Mouse (Mus musculus): ENCODE data around the gene Atp6v0b. TPM values are rescaled to one million over a fixed set of nuclear protein-coding genes. Genes with fewer than 3 reads are reported as not detected.

Atp6v0b gene
- total RNA-seq, 2 experiments from 2014 or later = 429 to 448 TPM

GRCm38 (mm10) chr4:117841566-117841965 lies 45.6 kb downstream of the Atp6v0b start:
- DNase-seq (ENCODE audit: extremely low spot score in 1 of 2, low spot score in 1 of 2) = no peak

GRCm38 (mm10) chr4:117840821-117841220 lies 46.3 kb downstream of the Atp6v0b start:
- no peak for DNase-seq (ENCODE audit: extremely low spot score in 1 of 2, low spot score in 1 of 2)

- DNase-seq (ENCODE audit: extremely low spot score in 1 of 2, low spot score in 1 of 2) = no peak
Measured at GRCm38 (mm10) chr4:117839366-117839765, 47.8 kb downstream of the Atp6v0b start.

GRCm38 (mm10) chr4:117837271-117837670 lies 49.9 kb downstream of the Atp6v0b start:
- DNase-seq (ENCODE audit: extremely low spot score in 1 of 2, low spot score in 1 of 2) = no peak

GRCm38 (mm10) chr4:117836204-117836767 lies 50.8 kb downstream of the Atp6v0b start:
- peak; percentile 86 to 89 for DNase-seq (ENCODE audit: extremely low spot score in 1 of 2, low spot score in 1 of 2)

- DNase-seq (ENCODE audit: extremely low spot score in 1 of 2, low spot score in 1 of 2) = peak; percentile 40 to 59
Measured at GRCm38 (mm10) chr4:117835531-117836111, 51.5 kb downstream of the Atp6v0b start.

- DNase-seq (ENCODE audit: extremely low spot score in 1 of 2, low spot score in 1 of 2) = peak; percentile 42 to 43
Measured at GRCm38 (mm10) chr4:117834845-117835530, 52.1 kb downstream of the Atp6v0b start.

- no peak for DNase-seq (ENCODE audit: extremely low spot score in 1 of 2, low spot score in 1 of 2)
Measured at GRCm38 (mm10) chr4:117834457-117834844, 52.7 kb downstream of the Atp6v0b start, which contains the start of gene Slc6a9. Gene Slc6a9 (plus strand): TSS chr4:117834506.

Other genes starting within 250 kb of the Atp6v0b start
- 10 to 100 TPM; 35.8 to 39.6 TPM for gene Dmap1, start 205.1 kb downstream of the Atp6v0b start, total RNA-seq (2021)
- not detected for gene Gm12845, start 162.9 kb downstream of the Atp6v0b start, total RNA-seq (2021)
- not detected for gene Klf17, start 121.7 kb downstream of the Atp6v0b start, total RNA-seq (2021)
- gene Slc6a9, start 52.8 kb downstream of the Atp6v0b start, total RNA-seq (2021) = 10 to 100 TPM; 35.1 to 41.4 TPM
- 1 to 10 TPM in 1 of 2 experiments, under 1 TPM in 1; 0.91 to 1.1 TPM for gene Ccdc24, start 14.8 kb downstream of the Atp6v0b start, total RNA-seq (2021)
- 10 to 100 TPM; 75.6 to 76.3 TPM for gene B4galt2, start 3.8 kb downstream of the Atp6v0b start, total RNA-seq (2021)
- 10 to 100 TPM in 1 of 2 experiments, 1 to 10 TPM in 1; 7.9 to 11.7 TPM for gene Dph2, start 4.7 kb upstream of the Atp6v0b start, total RNA-seq (2021)
- 100 to 1,000 TPM; 131 to 146 TPM for gene Ipo13, start 27.7 kb upstream of the Atp6v0b start, total RNA-seq (2021)
- 1 to 10 TPM; 1.9 to 2.2 TPM for gene Artn, start 42.4 kb upstream of the Atp6v0b start, total RNA-seq (2021)
- gene St3gal3, start 247.6 kb upstream of the Atp6v0b start, total RNA-seq (2021) = 10 to 100 TPM; 43.0 to 46.6 TPM

All from layer of hippocampus, postnatal 25 days (tissue).